Mouse (Mus musculus) testis, adult 2 months (tissue): ENCODE measurements at regions not wholly inside any gene's neighbourhood (a gene's known extent, or its start where the extent isn't known, plus 50 kb on each side); places are given as distances from the start of the nearest gene placed in this dataset.

Experiments used
- CTCF ChIP-seq: fragments of 200-500 bp; IDR thresholded peaks from 2 replicates; pipeline ENCODE4 v1.5.1; 2012; ENCODE audit warnings: low read depth, mild to moderate bottlenecking, inconsistent platforms, low read length, moderate library complexity; ENCODE audit not compliant: control insufficient read depth, insufficient read depth, insufficient replicate concordance
- POLR2A ChIP-seq: fragments of 200-500 bp; IDR thresholded peaks from 2 replicates; pipeline ENCODE4 v1.6.1; 2012; ENCODE audit warnings: low read depth, mild to moderate bottlenecking, inconsistent platforms, low read length, moderate library complexity; ENCODE audit not compliant: control insufficient read depth

DNA sequence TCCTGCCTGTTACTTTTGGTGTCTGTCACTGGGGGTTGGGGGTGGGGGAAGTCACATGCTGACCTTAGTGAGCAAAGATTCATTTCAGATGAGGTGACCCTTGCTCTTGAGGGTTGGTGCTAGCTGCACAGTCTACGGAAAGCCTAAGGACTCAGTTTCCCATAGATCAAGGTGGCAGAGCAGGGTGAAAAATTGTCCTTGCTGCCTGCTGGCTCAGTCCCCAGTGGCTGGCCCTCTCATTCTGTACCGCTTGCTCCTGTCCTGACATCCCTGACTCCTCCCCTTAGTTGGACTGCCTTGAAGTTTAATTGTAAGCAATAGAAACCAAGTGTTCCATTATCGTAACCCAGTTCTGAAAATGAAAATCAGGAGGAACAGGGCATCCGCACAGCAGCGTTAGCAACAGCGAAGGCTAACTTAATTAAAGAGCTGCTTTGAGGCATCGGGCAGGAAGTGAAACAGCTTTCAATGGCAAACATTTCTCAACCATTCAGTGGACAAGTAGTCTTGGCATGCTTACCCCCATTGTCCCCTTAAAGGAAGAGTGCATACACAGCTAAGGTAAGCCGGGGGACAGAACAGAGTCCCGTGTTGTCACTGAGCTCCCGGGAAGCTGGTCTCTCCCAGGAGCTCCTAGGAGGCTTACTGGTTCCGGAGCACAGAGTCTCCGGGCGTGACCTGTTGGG is 151.9 kb upstream of the Id2 start:
- TF ChIP-seq CTCF (no peak), POLR2A (no peak)
